Mouse (Mus musculus) liver (tissue): ENCODE data around the gene Fancg.

Experiments used
- DNase-seq: peaks from one replicate; pipeline ENCODE4 v3.0.0-alpha.2; 2020; ENCODE audit warnings: mixed read lengths

The Fancg gene

DNA sequence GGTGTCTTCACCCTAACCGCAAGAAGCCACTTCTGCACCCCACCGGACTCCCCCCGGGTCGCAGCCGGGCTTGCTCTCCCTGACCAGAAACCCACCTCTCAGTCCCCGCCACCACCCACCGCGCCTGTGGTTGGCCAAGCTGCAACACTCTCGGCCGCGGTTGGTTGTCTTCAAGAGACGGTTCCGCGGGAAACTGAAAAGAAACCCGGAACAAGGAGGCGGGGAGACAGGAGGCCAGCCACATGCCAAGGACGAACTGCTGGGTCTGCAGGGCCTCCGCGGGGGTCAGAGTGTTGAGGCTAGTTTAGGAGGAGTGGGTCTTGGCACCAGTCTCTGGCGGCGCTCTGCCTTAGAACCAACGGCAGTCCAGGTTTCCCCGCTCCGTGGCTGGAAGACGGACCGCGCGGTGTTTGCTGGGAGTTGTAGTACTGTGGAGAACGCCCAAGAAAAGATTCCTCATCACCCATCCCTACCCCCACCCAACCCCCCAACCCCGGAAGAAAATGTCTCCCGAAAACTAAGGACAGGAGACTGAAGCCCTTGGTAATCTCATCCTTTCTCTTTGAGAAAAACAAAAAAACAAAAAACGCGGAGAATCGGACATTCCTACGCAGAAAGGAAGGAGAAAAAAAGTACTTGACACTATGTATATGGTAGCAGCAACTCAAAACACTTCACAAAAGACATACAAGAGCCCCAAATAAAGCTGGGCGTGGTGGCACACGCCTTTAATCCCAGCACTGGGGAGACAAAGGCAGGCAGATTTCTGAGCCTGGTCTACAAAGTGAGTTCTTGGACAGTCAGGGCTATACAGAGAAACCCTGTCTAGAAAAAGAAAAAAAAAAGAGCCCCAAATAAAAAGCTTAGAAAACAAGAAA is at the start of gene Fancg:
Gene Fancg (minus strand): TSS at position 346 of the 878 bp plus-strand sequence.
- DNase-seq: peak; percentile 86

DNA sequence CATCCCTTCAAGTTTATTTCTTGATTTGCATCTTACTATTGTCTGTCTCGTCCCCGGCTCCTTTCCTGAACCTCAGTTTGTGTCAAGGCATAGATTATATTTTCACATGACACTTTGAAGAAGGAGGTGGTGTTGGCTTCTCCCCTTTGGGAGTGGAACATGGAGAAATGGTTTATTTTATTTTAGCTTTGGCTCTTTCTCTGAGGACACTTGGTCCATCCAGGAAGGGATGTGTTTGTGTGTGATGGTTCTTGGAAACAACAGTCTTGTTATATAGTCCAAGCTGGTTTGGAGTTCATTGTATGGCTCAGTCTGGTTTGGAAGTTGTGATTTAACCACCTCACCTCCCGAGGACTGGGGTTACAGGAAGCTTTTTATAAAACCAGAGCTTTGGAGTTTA is 49.4 kb upstream of the Fancg start:
- no peak for DNase-seq

DNA sequence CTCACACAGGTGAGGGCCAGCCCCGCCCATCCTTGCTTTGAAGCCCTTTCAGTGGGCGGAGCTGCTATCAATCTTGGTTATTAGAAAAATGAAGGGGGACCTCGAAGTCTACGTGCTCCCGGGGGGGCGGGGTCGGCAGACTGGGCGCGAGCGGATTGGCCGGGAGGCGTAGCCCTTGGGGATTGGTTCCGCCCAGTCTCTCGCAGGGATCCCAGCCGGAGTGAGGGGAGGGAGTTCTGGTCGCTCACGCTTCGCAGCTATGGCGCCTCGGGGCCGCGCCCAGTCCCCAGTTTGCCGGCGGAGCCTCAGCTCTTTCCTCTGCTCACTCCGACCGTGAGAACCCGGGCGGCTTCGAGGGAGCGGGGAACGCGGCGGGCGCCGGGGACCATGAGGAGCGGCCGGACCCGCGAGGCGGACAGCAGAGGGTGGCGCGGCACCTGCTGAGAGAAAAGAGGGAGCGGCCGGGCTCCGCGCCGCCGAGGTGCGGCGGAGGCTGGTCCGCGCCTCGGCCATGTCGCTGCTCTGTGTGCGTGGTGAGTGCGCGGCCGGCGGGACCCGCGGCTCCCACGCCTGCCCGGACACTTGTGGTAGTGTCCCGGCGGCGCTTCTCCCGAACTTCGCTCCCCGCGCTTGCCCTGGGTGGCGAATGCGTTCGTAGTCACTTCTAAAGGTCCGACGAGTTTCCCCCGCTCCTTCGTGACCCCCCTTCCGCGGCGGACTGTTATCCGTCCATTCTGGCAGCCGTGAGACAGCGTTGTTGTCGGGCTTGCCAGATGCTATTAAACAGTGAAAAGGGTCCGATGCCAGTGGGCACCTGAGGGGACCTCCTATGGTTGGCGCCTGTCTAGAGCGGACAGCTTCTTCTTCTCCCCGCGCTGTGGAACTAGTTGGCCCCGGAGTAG is 48.7 kb upstream of the Fancg start, which contains the start of gene Unc13b:
Gene Unc13b (plus strand): TSS at position 201 of the 902 bp plus-strand sequence.
- peak; percentile 92 for DNase-seq

DNA sequence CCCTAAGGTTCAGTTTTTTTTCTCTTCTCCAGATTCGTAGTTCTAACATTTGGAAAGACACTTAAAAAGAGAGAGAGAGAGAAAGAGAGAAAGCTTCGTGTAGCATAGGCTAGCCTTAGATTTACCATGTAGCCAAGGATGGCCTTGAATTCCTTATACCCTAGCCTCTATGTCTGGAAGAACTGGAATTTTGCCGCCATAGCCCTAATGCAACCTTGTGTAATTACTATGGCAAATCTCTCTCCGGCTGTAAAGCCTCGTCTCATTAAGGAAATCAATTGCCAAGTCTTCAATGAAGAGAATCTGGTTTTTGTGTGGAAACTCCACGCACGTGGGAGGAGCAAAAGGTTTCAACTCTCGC is 48.1 kb upstream of the Fancg start:
- no peak for DNase-seq

DNA sequence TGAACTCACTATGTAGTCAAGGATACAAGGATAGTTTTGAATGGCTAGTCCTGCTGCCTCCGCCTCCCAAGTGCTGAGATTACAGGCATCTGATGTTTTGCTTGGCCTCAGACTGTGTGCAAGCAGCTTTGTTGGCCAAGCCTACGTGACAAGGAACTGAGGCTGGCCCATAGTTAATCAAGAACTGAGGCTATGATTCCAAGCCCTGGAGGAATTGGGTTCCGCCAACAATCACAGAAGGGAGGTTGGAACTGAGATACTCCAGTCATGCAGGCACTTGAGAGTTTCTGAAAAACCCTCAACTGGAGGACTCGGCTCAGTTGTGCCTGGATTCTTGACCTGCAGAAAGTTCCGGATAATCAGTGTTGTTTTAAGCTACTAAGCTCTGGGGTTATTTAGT is 47.3 kb upstream of the Fancg start:
- no peak for DNase-seq

DNA sequence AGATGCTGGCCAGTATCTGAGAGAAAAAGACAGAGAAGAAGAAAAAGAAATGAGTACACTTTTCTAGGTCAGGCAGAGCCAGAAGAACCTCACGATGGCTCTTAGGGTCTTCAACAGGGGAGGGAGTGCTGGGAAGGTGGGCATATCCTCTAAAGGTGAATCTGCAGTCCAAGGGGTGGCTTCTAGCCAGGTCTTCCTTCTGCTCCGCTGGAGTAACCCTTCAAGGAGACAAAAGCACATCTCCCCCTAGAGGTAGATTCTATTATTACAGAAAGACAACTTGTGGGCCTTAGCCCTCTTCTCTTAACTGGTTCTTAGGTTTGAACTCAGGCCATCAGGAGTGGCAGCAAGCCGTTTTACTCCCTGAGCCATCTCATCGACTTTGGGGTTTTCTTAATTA is 42.3 kb upstream of the Fancg start:
- no peak for DNase-seq

GRCm38 (mm10) chr4:43047231-43047630 is 36.9 kb upstream of the Fancg start:
- DNase-seq: peak; percentile 62

DNA sequence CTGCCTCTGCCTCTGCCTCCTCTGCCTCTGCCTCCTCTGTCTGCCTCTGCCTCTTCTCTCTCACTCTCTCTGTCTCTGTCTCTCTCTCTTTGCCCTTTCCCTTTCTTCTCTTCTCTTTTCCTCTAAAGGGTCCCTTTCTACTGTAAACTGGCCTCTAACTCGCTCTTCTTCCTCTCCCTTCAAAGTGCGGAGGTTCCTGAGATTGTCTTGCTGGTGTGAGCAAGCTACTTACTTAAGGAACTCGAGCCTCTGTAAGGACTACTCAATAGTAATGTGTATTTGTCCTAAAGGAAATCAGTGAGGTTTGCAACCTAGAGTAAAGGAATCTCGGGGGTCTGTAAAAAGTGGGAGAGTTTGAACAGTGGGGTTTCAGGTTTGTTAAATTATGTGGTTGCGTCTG is 36.3 kb upstream of the Fancg start:
- no peak for DNase-seq

DNA sequence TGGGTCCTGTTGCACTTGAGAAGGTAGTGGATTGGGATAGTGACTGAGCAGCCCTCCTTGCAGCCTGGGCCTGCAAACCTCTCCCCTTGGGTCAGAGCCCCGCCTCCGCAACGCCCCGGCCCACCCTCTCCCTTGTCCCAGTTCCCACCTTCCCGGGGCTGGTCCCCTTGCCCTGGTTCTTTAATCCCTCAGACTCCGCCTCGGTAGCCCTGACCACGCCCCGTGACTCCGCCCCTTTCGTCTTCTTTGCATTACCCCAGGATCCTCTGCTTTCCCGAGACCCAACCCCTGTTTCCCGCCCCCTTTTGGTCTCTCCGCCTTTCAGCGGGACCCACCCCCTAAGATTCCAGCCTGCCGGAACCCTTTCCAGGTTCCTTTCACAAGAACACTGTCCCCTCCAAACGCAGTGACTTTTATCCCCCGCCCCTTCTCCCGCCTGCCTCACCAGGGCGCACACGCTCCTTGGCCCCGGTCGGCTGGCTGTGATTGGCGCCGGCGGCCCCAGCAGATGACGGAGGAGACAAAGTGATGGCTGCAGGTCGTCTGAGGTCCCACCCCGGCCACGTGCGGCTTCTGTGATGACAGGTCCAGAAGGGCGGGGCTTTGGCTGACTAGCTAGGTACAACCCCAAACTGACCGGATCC is 35.5 kb upstream of the Fancg start, which contains the start of gene Fam214b:
Gene Fam214b (minus strand): TSS at position 562 of the 644 bp plus-strand sequence.
- DNase-seq: peak; percentile 96

GRCm38 (mm10) chr4:43045285-43045658 is 35.0 kb upstream of the Fancg start:
- DNase-seq: no peak

- DNase-seq: peak; percentile 25
Observed at GRCm38 (mm10) chr4:43044673-43045072, 34.4 kb upstream of the Fancg start.

- peak; percentile 74 for DNase-seq
Observed at GRCm38 (mm10) chr4:43043644-43044357, 33.5 kb upstream of the Fancg start.

DNA sequence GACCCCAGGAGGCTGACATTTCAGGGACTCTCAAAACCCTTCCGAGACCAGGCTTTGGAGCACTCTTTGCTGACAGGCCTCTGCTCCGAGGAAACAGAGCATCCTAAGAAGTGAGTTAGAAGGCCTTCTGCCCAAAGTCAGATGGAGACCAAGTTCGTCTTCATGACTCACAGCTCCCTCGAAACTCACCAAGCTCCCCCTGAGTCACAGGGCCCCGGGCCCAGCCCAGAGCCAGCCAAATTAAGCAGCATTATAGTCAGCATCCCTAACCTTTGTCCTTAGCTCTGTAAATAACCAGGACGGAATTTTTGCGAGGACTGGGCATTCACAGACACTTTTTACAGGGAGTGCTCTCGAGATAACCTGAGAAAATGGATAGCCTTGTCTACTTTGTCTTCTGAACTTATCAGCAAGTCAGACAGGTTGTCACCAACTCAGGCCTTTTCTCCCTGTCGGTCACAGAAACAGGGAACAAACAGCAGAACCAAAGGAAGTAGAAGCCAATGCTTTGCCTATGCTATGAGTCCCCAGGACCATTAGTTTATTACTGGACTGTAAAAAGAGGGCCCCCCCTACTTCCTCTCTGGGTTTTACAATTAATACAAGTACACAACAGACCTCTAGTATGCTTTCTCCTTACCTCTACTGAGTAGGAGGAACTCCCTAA is 30.7 kb upstream of the Fancg start:
- no peak for DNase-seq

DNA sequence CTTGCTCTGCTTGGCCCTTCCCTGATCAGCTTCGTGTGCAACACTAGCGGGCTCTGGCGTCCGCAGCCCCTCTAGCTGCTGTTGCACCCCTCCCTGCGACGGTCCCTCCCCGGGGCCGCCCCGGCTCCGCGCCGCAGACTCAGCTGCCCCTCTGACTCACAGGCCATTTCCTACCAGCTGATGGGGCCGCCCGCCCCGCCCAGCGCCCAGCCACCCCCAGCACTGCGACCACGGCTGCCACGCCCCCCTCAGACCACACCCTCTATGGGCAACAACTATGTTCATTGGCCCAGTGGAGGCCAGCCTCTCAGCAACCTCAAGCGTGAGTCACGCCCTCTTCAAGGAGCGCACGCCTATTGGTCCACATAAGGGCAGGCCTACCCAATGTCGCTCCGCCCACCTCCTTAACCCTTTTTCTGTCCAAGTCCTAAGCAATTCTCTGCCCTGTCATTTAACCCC is 29.8 kb upstream of the Fancg start:
- peak; percentile 99 for DNase-seq

DNA sequence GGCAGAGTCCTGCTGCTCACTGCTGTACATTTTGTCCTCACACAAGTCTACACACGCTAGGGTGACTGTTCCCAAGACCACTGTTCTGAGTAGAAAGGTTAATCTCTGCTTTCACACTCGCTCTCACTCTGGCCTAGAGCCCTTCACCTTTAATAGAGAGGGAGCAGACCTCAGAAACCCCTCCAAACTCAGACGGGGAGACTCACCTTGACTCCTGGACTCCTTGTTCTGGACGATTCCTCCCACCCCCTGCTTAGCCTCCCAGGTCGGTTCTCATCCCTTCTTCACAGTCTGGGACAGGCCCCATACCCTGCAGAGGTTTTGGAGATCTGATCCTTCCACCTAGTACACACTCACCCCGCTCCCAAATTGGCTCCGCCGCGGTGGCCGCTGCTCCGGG is 29.3 kb upstream of the Fancg start:
- no peak for DNase-seq

- DNase-seq: peak; percentile 78
Observed at GRCm38 (mm10) chr4:43038567-43039495, 28.5 kb upstream of the Fancg start.

DNA sequence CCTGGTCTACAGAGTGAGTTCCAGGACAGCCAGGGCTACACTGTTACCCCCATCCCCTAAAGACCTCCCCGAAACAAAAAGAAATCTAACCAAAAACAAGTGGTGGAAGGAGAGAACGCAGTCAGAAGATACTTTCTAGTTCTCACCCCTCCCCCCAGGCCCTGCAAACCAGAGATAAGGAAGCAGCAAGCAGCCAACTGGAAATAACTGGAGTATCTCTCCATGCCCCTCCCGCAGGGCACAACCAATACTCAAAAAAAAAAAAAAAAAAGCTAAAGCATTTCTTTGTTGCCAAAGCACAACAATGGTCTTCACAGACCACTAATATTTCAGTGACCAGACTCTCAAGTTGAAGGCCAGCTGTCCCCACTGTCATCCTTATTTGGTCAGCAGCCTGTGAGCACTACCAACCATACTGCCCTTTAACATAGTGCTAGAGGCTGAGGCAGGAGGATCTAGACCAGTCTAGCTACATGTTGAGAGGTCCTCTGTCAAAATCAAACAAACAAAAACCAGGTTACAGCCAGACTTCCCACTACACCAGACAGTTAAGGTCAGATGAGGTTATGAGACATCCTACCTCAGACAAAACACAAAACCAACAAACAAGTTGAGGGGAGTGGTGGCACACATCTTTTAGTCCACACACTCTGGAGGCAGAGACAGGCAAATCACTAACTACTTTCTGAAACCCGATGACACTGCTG is 27.7 kb upstream of the Fancg start:
- peak; percentile 88 for DNase-seq

- DNase-seq: no peak
Observed at GRCm38 (mm10) chr4:43036356-43036755, 26.1 kb upstream of the Fancg start.

GRCm38 (mm10) chr4:43035851-43036250 is 25.5 kb upstream of the Fancg start:
- DNase-seq: no peak

DNA sequence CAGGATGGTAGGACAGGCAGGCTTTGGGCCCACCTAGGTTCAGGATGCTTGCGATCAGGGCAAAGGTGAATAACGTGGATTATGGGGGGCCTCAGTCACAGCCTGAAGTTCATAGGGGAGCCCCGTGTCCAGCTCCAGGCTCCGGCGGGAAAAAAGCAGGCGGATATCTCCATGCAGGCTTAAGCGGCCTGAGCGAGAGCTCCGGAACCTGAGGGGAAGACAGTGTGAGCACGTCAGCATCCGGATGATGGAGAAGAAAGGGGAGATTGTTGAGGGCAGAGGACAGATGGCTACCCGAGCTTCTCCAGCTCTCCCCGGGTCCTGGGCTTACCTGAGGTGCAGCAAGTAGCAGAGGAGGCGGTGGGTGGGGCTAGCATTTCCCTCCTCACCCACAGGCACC is 23.2 kb upstream of the Fancg start:
- DNase-seq: no peak
